Mouse (Mus musculus) kidney, adult 8-10 months (tissue): ENCODE results near the gene Kif13a.

Experiments used
- DNase-seq, 2 experiments: peaks; one replicate each; pipeline ENCODE4 v3.0.0; 2022

The Kif13a gene

DNA sequence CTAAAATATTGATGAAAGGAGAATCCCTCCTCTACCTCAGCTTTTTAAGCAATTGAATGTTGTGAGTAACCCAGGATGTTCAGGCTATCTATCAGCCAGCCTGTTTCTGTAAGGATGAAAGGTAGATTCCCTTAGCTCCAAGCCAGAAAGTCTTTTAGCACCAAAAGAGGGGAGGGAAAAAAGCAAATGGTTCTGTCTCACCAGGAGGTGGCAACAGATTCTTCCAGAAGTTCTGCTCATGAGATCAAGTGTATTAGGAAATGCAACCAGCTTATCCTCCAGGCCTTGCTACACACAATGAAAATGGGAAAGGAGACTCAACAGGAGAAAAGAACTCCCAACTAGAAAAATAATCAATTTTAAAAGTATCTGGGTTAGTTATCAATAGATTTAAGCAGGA lies 205.3 kb downstream of the Kif13a start:
- DNase-seq: peak in 1 of 2 experiments; percentile 17

DNA sequence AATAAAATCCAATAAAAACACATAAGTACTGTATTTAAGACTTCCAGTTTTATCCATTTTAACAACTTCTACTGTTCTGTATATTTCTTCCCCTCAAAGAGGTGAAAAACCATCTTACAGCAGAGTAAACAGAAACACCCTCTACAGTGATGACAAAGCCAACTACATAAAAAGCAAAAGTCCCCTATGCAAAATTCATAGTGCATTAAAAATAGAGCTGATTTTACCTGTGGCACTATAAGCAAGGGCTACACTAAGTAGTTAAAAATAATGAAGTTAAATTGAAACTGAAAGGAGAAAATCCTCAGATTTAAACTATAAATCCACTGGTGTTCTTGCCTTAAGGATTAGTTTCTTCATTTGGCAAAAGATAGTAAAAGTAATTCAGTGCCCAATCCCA lies 208.7 kb downstream of the Kif13a start:
- DNase-seq: no peak

DNA sequence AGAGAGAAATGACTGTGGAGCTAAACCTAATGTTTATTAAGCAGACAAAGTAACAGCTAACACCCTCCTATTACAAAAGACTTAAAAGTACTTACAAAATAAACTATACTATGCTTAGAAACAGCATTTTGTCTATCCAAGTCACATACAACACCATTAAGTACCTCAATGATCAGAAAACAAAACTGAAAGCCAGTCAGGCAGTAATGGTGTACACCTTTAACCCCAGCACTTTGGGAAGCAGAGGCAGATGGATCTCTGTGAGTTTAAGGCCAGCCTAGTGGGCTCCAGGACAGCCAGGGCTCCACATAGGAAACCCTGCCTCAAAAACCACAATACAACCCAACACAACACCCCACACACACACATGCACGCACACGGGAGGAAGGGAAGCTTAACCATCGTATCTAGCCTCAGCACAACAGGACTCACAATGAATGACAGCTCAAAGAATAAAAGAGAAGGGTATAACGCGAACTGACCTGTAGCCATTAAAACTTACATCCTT lies 210.7 kb downstream of the Kif13a start:
- no peak for DNase-seq

DNA sequence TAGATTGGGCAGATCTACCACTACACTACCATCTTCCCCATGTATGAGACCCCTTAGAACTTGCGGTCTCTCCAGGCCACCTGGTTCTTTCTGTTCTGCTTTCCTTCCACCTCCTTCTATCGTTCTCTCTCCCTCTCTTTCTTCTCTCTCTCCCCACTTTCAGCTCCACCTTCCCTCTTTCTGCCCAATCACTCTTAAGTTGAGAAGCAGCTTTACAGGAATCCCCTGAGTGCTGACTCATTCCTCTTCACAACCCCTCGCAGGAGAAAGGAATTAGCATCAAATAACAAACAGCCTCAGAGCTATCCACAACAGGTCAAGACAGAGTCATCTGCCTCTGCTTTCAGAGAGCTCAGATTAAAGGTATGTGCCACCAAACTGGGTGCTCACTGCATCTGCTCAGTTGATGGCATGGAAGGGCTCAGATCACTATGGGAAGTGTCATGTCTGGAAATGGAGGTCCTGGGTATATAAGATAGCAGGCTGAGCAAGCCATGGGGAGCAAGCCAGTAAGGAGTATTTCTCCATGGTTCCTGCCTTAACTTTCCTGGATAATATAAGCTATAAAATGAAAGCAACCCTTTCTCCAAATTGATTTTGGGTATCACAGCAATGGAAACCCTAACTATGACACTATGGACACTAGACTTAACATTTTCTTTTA lies 213.6 kb downstream of the Kif13a start:
- no peak for DNase-seq

DNA sequence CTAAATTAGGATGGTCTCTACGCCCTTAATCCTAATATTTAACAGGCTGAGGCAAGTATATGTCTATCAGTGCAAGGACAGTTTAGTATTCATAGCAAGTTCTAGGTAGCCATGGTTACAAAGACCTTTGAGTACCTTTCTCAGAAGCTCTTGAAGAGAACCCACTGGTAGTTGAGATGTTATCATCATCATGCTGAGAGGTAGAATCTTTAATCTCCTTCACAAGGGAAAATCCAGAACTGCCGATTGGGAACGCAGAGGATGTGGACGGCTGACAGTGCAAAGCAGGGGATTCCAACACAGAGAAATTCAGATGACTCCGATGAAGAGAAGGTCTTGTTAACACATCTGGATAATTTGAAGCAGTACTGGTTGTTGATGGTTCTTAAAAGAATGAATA lies 216.2 kb downstream of the Kif13a start:
- DNase-seq: no peak

DNA sequence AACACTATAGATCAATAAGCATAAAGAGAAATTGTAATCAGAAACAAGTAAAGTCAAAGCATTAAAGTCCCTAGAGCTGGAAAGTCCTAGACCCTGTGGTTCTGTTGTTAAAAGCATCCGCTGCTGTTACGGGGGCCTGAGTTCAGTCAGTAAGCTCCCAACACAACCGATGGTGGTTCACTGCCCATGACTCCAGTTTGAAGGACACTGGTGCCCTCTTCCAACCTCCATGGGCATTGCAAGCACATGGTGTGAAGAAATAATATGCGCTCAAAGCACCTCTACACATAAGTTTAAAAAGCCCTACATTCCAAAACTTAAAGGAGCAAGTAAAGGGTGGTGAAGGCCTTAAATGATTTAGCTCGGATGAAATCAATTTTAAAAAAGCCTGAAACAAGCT lies 226.5 kb downstream of the Kif13a start:
- peak in 1 of 2 experiments; percentile 45 for DNase-seq

DNA sequence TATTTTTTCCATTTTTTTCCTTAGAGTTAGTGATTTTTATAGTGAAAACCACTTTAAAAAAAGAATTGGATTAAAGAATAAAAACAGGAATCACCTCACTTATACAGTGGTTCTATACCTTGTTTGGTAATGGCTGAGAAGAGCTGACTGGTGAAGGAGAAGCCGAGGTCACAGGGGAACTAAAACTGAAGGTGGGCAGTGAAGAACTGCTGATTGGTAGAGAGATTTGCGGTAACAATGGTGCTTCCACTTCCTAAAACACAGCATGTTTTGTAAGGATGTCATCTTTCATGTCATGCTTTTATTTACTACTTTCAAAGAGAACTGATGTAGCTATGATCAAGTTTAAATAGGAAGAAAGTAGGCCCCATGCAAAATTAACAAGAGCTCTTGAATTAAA lies 228.2 kb downstream of the Kif13a start:
- DNase-seq: no peak

DNA sequence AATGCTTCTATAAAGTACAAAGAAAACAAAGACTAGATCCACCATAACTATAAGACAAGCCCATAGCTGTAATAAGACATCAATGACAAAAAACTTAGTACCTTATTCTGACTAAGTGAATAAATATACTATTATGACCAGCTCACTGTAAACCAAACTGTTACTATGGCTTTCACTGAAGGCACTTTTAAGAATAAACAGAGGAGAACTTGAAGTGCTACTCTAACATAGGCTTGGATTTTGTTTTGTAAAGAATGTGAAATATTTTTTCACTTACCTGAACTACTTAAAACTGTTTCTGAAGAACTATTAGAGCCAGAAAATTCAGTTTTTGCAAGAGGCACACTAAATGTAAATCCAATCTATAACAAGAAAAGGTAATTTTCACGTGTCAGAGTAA lies 230.3 kb downstream of the Kif13a start:
- DNase-seq: no peak
